Mouse (Mus musculus): Measurements from ENCODE around the gene Gm9376. TPM values are rescaled to one million over a fixed set of nuclear protein-coding genes. Genes with fewer than 3 reads are reported as not detected.

Gm9376 gene
- polyA plus RNA-seq, 1 experiment from 2014 or later: not detected

- H3K9me3 ChIP-seq (ENCODE audit: control insufficient read depth, low read length): no peaks in the 10 kb centered on the region
- no peaks in the 10 kb centered on the region for H3K36me3 ChIP-seq (ENCODE audit: control insufficient read depth, insufficient read depth, low read length)
- peak overlapping the region; percentile 77 for H3K4me2 ChIP-seq (ENCODE audit: low read depth, low read length, severe bottlenecking)
- ATAC-seq (replicated peaks; ENCODE audit: low FRiP score): no peak
- WGBS: under 1% methylated on average over 81 of the region's 84 CpGs
- H3K27me3 ChIP-seq (ENCODE audit: control insufficient read depth, insufficient read depth, low read length): peaks cover 6% of the 10 kb centered on the region
- peaks cover 6% of the 10 kb centered on the region; the same call in 1 of the 2 replicates for H3K4me1 ChIP-seq (replicated peaks; ENCODE audit: control insufficient read depth, insufficient read depth, low read length)
- DNase-seq (ENCODE audit: low spot score): peak; percentile 80
- H3K4me3 ChIP-seq (ENCODE audit: low read depth, low read length): peak overlapping the region; percentile 85
- H3K9ac ChIP-seq (ENCODE audit: low read length): peak overlapping the region; percentile 95
- peak overlapping the region; percentile 92 for H3K27ac ChIP-seq (ENCODE audit: low read depth, low read length)
These were observed 32.1 kb upstream of the Gm9376 start for GRCm38 (mm10) chr14:118234541-118235210.

GRCm38 (mm10) chr14:118235361-118235972 lies 31.3 kb upstream of the Gm9376 start:
- no peaks in the 10 kb centered on the region for H3K9me3 ChIP-seq (ENCODE audit: control insufficient read depth, low read length)
- ATAC-seq (replicated peaks; ENCODE audit: low FRiP score): no peak

GRCm38 (mm10) chr14:118235973-118236885 lies 30.5 kb upstream of the Gm9376 start:
- Histone ChIP-seq H3K4me2 (ENCODE audit: low read depth, low read length, severe bottlenecking) (peak overlapping the region; percentile 77), H3K27ac (ENCODE audit: low read depth, low read length) (peak overlapping the region; percentile 92), H3K4me1 (replicated peaks; ENCODE audit: control insufficient read depth, insufficient read depth, low read length) (peaks cover 4% of the 10 kb centered on the region; the same call in 1 of the 2 replicates), H3K4me3 (ENCODE audit: low read depth, low read length) (peak overlapping the region; percentile 85), H3K36me3 (ENCODE audit: control insufficient read depth, insufficient read depth, low read length) (no peaks in the 10 kb centered on the region), H3K9me3 (ENCODE audit: control insufficient read depth, low read length) (no peaks in the 10 kb centered on the region), H3K9ac (ENCODE audit: low read length) (peak overlapping the region; percentile 95), H3K27me3 (ENCODE audit: control insufficient read depth, insufficient read depth, low read length) (peaks cover 6% of the 10 kb centered on the region)
- peak; percentile 39 for ATAC-seq (replicated peaks; ENCODE audit: low FRiP score)
- DNase-seq (ENCODE audit: low spot score): peak; percentile 88
- WGBS: under 1% methylated on average over 73 of the region's 73 CpGs

More at GRCm38 (mm10) chr14:118235361-118235972, 31.3 kb upstream of the Gm9376 start:
- Histone ChIP-seq H3K36me3 (ENCODE audit: control insufficient read depth, insufficient read depth, low read length) (no peaks in the 10 kb centered on the region), H3K4me3 (ENCODE audit: low read depth, low read length) (peak overlapping the region; percentile 85), H3K4me1 (replicated peaks; ENCODE audit: control insufficient read depth, insufficient read depth, low read length) (peaks cover 6% of the 10 kb centered on the region; the same call in 1 of the 2 replicates), H3K4me2 (ENCODE audit: low read depth, low read length, severe bottlenecking) (peak overlapping the region; percentile 77), H3K27ac (ENCODE audit: low read depth, low read length) (peak overlapping the region; percentile 92), H3K27me3 (ENCODE audit: control insufficient read depth, insufficient read depth, low read length) (peaks cover 6% of the 10 kb centered on the region), H3K9ac (ENCODE audit: low read length) (peak overlapping the region; percentile 95)
- WGBS: under 1% methylated on average over 62 of the region's 62 CpGs
- DNase-seq (ENCODE audit: low spot score): peak; percentile 78

GRCm38 (mm10) chr14:118236886-118237289 lies 29.9 kb upstream of the Gm9376 start, which contains the start of gene Sox21:
Gene Sox21 (minus strand): TSS chr14:118237030.
- Histone ChIP-seq H3K4me1 (replicated peaks; ENCODE audit: control insufficient read depth, insufficient read depth, low read length) (peaks cover 4% of the 10 kb centered on the region; the same call in 1 of the 2 replicates), H3K4me3 (ENCODE audit: low read depth, low read length) (peak within 1 kb of the TSS; percentile 85), H3K9me3 (ENCODE audit: control insufficient read depth, low read length) (no peaks in the 10 kb centered on the region), H3K27ac (ENCODE audit: low read depth, low read length) (peak within 1 kb of the TSS; percentile 92), H3K9ac (ENCODE audit: low read length) (peak within 1 kb of the TSS; percentile 95), H3K36me3 (ENCODE audit: control insufficient read depth, insufficient read depth, low read length) (no peaks in the 10 kb centered on the region), H3K27me3 (ENCODE audit: control insufficient read depth, insufficient read depth, low read length) (peaks cover 6% of the 10 kb centered on the region), H3K4me2 (ENCODE audit: low read depth, low read length, severe bottlenecking) (peak within 1 kb of the TSS; percentile 77)
- under 1% methylated on average over 34 of the region's 34 CpGs for WGBS
- DNase-seq (ENCODE audit: low spot score): peak; percentile 91
- ATAC-seq (replicated peaks; ENCODE audit: low FRiP score): peak; percentile 88

GRCm38 (mm10) chr14:118237786-118238185 lies 29.0 kb upstream of the Gm9376 start:
- Histone ChIP-seq H3K4me3 (ENCODE audit: low read depth, low read length) (peak overlapping the region; percentile 85), H3K36me3 (ENCODE audit: control insufficient read depth, insufficient read depth, low read length) (no peaks in the 10 kb centered on the region), H3K27ac (ENCODE audit: low read depth, low read length) (no peak overlapping the region), H3K4me2 (ENCODE audit: low read depth, low read length, severe bottlenecking) (peak overlapping the region; percentile 77), H3K4me1 (replicated peaks; ENCODE audit: control insufficient read depth, insufficient read depth, low read length) (no peaks in the 10 kb centered on the region; the same call in 1 of the 2 replicates), H3K27me3 (ENCODE audit: control insufficient read depth, insufficient read depth, low read length) (peaks cover 6% of the 10 kb centered on the region), H3K9me3 (ENCODE audit: control insufficient read depth, low read length) (no peaks in the 10 kb centered on the region; the same call in 1 of the 2 replicates), H3K9ac (ENCODE audit: low read length) (no peak overlapping the region; the same call in 1 of the 2 replicates)
- whole genome bisulfite sequencing: 5% methylated on average over 6 of the region's 6 CpGs
- ATAC-seq (replicated peaks; ENCODE audit: low FRiP score): no peak
- DNase-seq (ENCODE audit: low spot score): no peak

- no peak overlapping the region for H3K4me2 ChIP-seq (ENCODE audit: low read depth, low read length, severe bottlenecking)
- H3K4me3 ChIP-seq (ENCODE audit: low read depth, low read length): no peak overlapping the region
- no peak for ATAC-seq (replicated peaks; ENCODE audit: low FRiP score)
- H3K9ac ChIP-seq (ENCODE audit: low read length): no peak overlapping the region
- no peaks in the 10 kb centered on the region; the same call in 1 of the 2 replicates for H3K4me1 ChIP-seq (replicated peaks; ENCODE audit: control insufficient read depth, insufficient read depth, low read length)
- no peak overlapping the region for H3K27ac ChIP-seq (ENCODE audit: low read depth, low read length)
- H3K9me3 ChIP-seq (ENCODE audit: control insufficient read depth, low read length): peaks cover 12% of the 10 kb centered on the region; the same call in 1 of the 2 replicates
- H3K36me3 ChIP-seq (ENCODE audit: control insufficient read depth, insufficient read depth, low read length): no peaks in the 10 kb centered on the region
- H3K27me3 ChIP-seq (ENCODE audit: control insufficient read depth, insufficient read depth, low read length): peaks cover 6% of the 10 kb centered on the region
- 5% methylated on average over 7 of the region's 8 CpGs for WGBS
- no peak for DNase-seq (ENCODE audit: low spot score)
These were observed 27.4 kb upstream of the Gm9376 start for GRCm38 (mm10) chr14:118239351-118239750.

GRCm38 (mm10) chr14:118241416-118241815 lies 25.3 kb upstream of the Gm9376 start:
- Histone ChIP-seq H3K27ac (ENCODE audit: low read depth, low read length) (no peak overlapping the region), H3K4me2 (ENCODE audit: low read depth, low read length, severe bottlenecking) (no peak overlapping the region), H3K9ac (ENCODE audit: low read length) (no peak overlapping the region), H3K9me3 (ENCODE audit: control insufficient read depth, low read length) (peaks cover 12% of the 10 kb centered on the region; the same call in 1 of the 2 replicates), H3K4me3 (ENCODE audit: low read depth, low read length) (no peak overlapping the region), H3K27me3 (ENCODE audit: control insufficient read depth, insufficient read depth, low read length) (peaks cover 3% of the 10 kb centered on the region; the same call in 1 of the 2 replicates), H3K36me3 (ENCODE audit: control insufficient read depth, insufficient read depth, low read length) (no peaks in the 10 kb centered on the region), H3K4me1 (replicated peaks; ENCODE audit: control insufficient read depth, insufficient read depth, low read length) (no peaks in the 10 kb centered on the region)
- ATAC-seq (replicated peaks; ENCODE audit: low FRiP score): no peak
- no peak for DNase-seq (ENCODE audit: low spot score)
- 92% methylated on average over 2 of the region's 2 CpGs for WGBS

GRCm38 (mm10) chr14:118253381-118253780 lies 13.4 kb upstream of the Gm9376 start:
- DNase-seq (ENCODE audit: low spot score) (no peak), ATAC-seq (replicated peaks; ENCODE audit: low FRiP score) (no peak)
- no peaks in the 10 kb centered on the region for H3K9me3 ChIP-seq (ENCODE audit: control insufficient read depth, low read length)
- H3K4me1 ChIP-seq (replicated peaks; ENCODE audit: control insufficient read depth, insufficient read depth, low read length): no peaks in the 10 kb centered on the region
- H3K27ac ChIP-seq (ENCODE audit: low read depth, low read length): no peak overlapping the region
- H3K9ac ChIP-seq (ENCODE audit: low read length): no peak overlapping the region
- WGBS: 88% methylated on average over 6 of the region's 6 CpGs
- H3K4me3 ChIP-seq (ENCODE audit: low read depth, low read length): no peak overlapping the region
- H3K27me3 ChIP-seq (ENCODE audit: control insufficient read depth, insufficient read depth, low read length): no peaks in the 10 kb centered on the region
- no peaks in the 10 kb centered on the region for H3K36me3 ChIP-seq (ENCODE audit: control insufficient read depth, insufficient read depth, low read length)
- H3K4me2 ChIP-seq (ENCODE audit: low read depth, low read length, severe bottlenecking): no peak overlapping the region

All from forebrain, embryonic 11.5 days (tissue).